Mouse (Mus musculus) T-helper 2 cell (primary cell): ENCODE results near the gene Tmc7.

Experiments
- in situ Hi-C: fragments of 300-600 bp; cut with MboI, MseI; formaldehyde crosslinking; loops from one replicate; pipeline ENCODE4 v1.15.1; 2025; ENCODE audit warnings: high pct_unique_total_duplicates

Tmc7 gene

DNA sequence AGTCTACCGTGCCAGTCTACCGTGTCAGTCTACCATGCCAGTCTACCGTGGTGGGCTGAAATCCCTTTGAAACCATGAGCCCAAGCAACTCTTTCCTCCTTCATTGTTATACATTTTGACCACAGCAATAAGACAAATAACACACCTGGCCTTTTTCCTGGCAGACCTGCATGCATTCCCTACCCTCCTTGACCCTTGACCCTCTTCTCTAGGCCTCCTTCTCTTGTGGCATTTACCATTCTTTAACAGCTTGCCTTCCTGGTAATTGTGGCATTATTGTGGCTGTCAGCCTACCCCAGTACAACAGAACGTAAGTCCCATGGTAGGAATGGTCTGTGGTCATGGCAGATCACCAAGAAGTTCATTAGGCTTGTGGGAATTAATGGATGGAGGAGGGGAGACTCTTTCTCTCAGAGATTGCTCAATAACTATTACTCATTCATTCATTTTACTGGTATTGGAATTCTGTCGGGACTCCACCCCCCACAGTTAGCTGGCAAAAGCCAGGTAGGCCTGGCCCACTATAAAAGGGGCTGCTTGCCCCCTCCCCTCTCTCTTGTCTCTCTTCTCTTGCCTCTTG, 6.3 kb upstream of the Tmc7 start:
- in situ Hi-C loops = no loop called here

DNA sequence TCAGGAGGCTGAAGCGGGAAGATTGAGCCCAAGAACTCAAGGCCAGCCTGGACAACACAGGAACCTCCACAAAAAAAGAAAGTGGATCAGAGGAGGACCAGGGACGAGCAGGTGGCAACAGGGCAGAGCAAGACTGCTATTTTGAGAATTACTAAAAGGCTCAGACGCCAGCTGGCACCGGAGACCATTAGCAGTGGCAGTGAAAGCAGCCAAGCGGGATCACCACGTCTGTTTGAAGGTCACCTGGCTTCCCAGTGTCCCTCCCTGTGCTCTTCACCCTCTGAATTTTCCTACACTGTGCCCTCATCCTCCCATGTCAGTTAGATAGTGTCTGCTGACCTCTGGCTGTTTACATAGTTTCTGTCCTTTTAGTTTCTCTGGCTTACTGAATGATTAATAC, 1.3 kb upstream of the Tmc7 start:
- in situ Hi-C loops = no loop called here

DNA sequence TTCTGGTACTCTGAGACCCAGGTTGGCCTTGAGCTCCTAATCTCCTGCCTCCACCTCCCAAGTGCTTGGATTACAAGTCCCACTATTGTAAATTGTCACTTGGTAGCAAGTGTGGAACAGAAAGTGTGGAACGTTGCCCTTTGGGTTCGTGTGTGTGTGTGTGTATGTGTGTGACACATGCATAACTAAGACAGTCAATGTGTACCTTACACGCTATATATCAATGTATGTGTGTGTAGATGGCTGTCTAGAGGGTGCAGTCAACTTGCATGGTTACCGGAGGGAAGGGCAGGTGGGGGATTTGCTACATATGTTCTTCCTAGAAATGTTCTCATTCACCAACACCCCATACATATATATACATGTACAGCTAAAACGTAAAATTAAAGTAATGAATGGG, 390 bp upstream of the Tmc7 start:
- in situ Hi-C loops = no loop called here

DNA sequence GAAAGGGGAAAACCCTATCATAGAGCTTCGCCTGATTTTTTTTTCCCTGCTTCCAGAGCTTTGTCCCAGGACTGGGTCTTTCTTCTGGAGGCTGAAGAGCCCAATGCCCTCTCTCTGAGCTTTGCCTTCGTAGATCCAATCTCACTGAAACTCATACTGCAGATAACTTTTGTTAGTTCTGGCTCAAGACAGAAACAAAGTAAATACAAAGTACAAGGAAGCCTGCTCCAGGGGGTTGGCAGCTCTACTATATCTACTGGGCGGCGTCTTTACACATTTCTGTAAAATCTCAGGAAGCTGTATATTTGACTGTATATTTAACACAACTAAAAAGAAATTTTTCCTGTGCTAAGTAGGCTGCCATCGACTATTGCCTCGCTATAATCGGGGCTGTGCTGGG, 715 bp downstream of the Tmc7 start:
- in situ Hi-C loops = no loop called here

GRCm38 (mm10) chr7:118579938-118580337, 4.6 kb downstream of the Tmc7 start:
- in situ Hi-C loops = no loop called here

GRCm38 (mm10) chr7:118578269-118578668, 6.3 kb downstream of the Tmc7 start:
- in situ Hi-C loops = no loop called here

DNA sequence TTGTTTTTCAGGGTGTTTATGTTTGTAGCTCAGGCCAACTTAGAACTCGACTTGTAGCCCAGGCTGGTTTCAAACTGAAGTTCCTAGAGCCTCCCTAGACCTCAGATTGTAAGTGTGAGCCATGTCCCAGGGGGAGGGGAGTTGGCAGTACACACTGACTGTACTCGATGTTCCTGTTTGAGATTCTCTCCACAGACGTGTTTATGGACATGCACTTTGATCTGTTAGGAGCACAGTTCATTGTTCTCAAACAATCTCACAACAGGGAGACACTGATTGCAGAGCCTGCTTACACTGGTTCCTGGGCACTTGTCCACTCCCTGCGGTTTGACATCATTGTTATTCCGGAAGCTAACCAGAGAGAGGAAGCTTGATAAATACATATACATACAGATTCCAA, 12.5 kb downstream of the Tmc7 start:
- in situ Hi-C loops = no loop called here

- in situ Hi-C loops = no loop called here
Observed at GRCm38 (mm10) chr7:118571350-118571749, 13.2 kb downstream of the Tmc7 start.

DNA sequence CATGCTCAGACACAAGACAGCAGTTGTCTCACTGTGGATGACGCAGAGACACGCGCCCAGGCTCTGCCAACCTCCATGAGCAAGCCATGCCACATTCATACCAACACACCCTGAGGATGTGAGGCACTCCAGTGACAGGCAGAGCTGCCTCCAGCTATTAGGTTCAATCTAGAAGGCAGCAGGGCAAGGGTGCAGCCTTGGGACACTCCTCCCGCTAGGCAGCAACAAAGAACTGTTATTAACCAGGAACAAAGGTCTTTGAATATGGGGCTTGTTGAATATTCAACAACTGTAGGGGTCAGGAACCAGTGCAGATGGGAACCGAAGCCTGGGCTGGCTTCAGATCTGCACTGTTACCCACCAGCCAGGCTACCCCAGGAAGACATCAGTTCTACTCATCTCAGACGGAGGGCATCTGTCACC, 15.4 kb downstream of the Tmc7 start:
- in situ Hi-C loops = no loop called here

- in situ Hi-C loops = no loop called here
Observed at GRCm38 (mm10) chr7:118554290-118554689, 30.2 kb downstream of the Tmc7 start.

DNA sequence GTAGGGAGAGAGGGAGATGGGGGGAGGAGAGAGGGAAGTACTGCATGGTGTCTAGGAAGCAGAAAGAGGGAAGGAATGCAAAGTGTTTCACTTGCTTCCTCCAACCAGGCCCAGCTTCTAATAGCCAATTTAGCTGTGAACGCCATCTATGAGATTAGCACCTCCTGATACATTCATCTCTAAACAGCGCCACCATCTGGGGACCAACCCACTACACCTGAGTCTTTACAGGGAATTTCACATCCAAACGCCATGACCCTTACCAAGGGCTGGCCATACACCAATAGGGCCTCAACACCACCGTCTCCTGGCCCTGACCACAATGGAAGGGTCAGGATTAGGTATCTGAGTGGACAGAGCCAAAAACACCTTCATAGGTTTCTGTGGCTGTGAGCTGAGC, 30.7 kb downstream of the Tmc7 start:
- in situ Hi-C loops = no loop called here

GRCm38 (mm10) chr7:118547451-118547850, 37.1 kb downstream of the Tmc7 start:
- in situ Hi-C loops = no loop called here

DNA sequence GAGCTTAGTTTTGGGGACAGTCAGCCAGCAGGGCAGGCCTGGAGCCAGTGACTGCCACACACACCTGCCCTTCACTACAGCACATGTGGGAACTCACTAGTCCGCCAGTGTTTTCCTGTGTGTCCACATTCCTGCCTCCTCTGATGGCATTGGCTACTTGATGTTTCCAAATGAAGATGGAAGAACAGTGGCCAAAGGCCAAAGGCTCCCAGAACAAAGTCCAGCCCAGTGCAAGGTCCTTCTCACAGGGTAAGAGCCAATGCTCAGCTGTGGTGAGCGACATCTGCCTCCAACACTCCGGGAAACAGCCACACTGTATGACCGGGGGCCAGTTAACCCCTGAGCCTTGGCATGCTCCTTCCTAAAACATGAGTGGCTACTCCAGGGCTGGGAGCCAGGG, 40.4 kb downstream of the Tmc7 start:
- in situ Hi-C loops = no loop called here

- in situ Hi-C loops = no loop called here
Observed at GRCm38 (mm10) chr7:118535076-118535475, 49.5 kb downstream of the Tmc7 start.

DNA sequence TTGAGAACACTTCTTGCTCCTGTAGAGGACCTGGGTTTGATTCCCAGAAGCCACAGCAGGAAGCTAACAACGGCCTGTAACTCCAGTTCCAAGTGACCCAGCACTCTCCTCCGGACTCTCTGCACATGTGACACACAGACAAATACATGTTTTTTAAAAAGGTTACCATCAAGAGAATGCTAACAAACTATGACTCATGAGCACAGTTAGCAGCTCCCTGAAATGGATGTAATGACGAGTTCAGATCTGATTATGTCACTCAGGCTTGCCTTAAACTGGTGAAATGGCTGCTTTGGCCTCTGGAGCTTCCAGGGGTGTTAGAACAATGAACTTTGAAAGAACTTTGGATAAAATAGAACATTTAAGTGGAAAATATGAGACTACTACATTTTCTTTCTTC, 50.2 kb downstream of the Tmc7 start:
- in situ Hi-C loops = no loop called here

- in situ Hi-C loops = no loop called here
Observed at GRCm38 (mm10) chr7:118533178-118533578, 51.4 kb downstream of the Tmc7 start, which contains the start of gene Coq7. Gene Coq7 (minus strand): TSS chr7:118533356.

- in situ Hi-C loops = no loop called here
Observed at GRCm38 (mm10) chr7:118532519-118533177, 51.9 kb downstream of the Tmc7 start.

DNA sequence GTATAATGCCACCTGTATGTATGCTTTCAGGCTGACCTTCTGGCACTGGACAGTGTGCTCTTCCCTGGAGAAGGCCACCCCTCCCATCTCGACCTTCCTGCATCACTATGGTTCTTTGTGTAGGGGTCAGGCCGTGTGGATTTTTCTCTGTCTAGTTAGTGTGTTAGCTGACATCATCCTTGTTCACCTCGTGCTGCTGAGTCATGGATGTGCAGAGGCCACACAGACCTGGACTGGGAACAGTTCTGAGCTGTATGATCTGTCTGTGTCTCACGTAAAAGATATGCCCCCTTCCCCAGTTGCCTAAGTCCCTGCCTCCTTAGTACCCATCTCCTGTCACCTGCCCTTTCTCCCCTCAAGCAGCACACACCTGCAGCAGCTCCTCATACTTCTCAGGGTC, 57.6 kb downstream of the Tmc7 start:
- in situ Hi-C loops = no loop called here

GRCm38 (mm10) chr7:118522077-118522476, 62.5 kb downstream of the Tmc7 start:
- in situ Hi-C loops = loop anchor here (5.0 kb wide), 1 partner anchor 80 kb away; no protein-coding TSS in a partner anchor

GRCm38 (mm10) chr7:118519661-118520060, 64.9 kb downstream of the Tmc7 start:
- in situ Hi-C loops = loop anchor here (5.0 kb wide), 1 partner anchor 77 kb away; no protein-coding TSS in a partner anchor

DNA sequence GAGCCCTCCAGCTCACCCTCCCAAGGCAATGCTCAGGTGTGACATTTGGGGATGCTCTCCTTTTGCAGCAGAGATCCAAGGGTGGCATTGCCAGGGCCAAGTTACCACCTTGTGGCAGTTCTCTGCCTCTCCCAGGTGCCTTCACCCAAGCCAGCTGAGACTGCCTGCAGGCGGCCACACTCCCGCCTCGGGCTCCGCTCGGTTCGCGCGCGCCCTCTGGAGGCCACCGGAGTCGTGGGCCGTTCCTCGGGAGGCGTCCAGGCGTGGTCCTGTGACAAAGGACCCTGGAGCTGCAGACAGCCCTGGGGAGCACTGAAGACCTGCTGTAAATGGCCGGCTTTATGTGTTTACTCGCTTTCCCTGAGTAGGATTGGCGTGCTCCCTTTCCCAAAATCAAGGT, 65.8 kb downstream of the Tmc7 start:
- in situ Hi-C loops = no loop called here

- in situ Hi-C loops = no loop called here
Observed at GRCm38 (mm10) chr7:118517819-118518218, 66.7 kb downstream of the Tmc7 start.

- in situ Hi-C loops = loop anchor here (5.0 kb wide), 1 partner anchor 201 kb away; no protein-coding TSS in a partner anchor
Observed at GRCm38 (mm10) chr7:118508556-118508955, 76.0 kb downstream of the Tmc7 start.
